Mouse (Mus musculus): Measurements from ENCODE around the gene Slc25a17. TPM values are rescaled to one million over a fixed set of nuclear protein-coding genes. Genes with fewer than 3 reads are reported as not detected.
A peak's percentile ranks its signal among the peaks of the same experiment; 100 is the strongest.

The Slc25a17 gene
- total RNA-seq, 2 experiments from 2014 or later: 56.7 to 67.6 TPM

DNA sequence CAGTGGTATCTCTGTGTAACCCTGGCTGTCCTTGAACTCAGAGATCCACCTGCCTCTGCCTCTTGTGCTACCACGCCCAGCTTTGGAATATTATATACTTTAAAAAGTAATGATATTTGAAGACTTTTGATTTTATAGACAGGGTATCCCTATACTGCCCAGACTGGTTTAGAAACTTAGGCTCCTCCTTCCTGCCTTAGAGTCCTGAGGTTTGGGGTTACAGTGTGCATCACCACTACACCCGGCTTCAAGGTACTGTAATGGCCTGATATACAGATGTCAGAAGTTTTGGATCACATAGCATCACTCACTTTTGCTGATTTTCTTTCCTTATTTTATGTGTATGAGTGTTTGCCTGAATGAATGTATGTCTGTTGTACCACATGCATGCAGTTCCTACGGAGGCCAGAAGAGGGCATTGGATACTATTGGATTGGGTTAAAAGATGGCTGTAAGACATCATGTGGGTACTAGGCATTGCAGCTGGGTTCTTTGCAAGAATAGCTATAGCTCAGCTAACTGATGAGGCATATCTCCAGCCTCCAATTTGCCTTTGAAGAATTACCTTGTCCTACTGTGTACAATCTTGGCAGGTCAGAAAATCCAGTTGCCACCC is 5.4 kb downstream of the Slc25a17 start:
- ATAC-seq (ENCODE audit: poor library complexity, severe bottlenecking): peak; percentile 86

DNA sequence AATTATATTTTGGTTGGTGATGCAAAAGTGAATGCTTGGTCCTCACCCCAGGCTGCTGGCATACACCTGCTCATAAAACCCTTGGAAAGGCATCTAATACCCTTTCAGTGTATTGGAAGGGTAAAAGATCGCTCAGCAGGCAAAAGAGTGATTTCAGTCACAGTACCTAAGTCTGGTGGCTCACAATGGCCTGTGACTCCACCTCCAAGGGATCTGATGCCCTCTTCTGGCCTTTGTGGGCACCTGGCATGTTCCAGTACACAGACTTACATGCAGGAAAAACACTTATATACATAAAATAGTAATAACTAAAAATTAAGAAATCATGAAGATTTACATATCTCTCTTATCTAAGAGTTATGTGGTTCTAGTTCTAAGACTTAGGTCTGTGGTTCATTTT is 8.0 kb downstream of the Slc25a17 start:
- ATAC-seq (ENCODE audit: poor library complexity, severe bottlenecking): no peak

DNA sequence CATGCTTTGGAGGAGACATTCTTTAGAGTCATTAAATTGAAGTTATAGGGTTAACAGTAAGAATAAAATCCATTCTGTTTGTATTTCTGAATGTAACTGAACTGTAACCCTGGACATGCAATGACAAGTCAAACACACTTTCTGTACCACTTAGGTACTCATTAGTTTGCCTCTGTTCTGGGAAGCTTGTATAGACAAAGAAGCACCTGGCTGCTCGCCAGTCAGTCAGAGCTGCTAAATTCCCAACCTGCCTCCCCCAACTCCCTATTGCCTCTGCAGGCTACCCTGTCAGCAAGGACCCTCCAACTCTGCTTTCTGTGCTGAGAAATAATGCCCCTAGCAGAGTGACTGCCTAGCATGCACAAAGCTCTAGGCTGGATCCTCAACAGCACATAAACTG is 10.2 kb downstream of the Slc25a17 start:
- ATAC-seq (ENCODE audit: poor library complexity, severe bottlenecking): no peak

DNA sequence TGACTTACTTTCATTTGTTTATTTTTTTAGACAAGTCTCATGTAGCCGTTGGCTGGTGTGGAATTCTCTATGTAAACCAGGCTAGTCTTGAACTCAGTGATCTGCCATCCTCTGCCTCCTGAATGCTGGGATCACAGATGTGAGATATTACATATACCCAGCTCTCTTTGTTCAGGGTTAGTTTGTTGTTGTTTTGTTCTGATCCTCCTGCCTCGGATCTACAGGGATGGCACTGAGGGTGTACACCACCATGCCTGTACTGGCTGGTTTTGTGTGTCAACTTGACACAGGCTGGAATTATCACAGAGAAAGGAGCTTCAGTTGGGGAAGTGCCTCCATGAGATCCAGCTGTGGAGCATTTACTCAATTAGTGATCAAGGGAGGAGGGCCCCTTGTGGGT is 12.2 kb downstream of the Slc25a17 start:
- no peak for ATAC-seq (ENCODE audit: poor library complexity, severe bottlenecking)

DNA sequence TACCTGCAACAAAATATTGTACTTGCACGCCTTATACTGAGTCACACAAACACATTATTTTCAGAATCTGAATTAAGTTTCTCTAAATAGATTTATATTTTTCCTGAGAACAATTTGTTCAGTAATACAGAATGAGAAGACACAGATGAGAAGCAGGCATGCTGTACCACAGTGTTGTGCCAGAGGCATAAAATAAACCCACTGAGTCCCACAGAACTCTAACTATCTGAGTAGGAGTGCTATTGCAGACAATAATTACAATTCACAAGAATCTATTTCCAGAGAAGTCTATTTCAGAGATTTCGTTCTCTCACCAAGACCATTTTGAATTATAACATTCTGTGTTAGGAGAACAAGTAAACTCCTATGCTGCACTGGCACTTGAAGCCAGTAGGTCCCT is 13.1 kb downstream of the Slc25a17 start:
- no peak for ATAC-seq (ENCODE audit: poor library complexity, severe bottlenecking)

DNA sequence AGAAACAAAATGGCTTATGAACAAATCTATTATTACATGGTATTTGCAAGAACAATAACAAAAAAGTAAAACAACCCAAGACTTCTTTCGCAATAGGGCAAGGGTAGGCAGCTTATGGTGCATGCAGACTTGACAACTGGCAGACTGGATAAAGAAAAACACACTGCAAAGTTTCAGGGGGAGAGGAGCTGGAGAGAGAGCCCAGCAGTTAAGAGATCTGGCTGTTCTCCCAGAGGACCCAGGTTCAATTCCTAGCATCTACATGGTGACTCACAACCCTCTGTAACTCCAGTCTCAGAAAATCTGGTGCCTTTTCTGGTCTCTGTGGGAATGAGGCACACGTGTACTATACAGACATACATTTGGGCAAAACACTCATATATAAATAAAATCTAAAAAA is 19.2 kb downstream of the Slc25a17 start:
- no peak for ATAC-seq (ENCODE audit: poor library complexity, severe bottlenecking)

DNA sequence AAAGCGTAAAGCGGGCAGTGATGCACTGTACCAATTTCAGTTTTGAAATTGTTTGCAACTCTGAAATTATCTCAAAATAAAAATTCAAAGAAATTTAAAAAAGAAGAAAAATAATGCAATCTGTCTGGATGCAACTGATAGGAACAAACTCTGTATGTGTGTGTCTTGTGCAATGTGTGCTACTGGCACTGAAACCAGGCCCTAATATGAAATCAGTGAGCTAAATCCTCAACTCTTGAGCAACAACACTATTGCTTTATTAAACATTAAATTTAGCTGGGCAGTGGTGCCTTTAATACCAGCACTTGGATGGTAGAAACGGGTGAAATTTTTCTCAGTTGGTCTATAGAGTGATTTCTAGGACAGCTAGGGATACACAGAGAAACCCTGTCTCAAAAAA is 21.5 kb downstream of the Slc25a17 start:
- no peak for ATAC-seq (ENCODE audit: poor library complexity, severe bottlenecking)

DNA sequence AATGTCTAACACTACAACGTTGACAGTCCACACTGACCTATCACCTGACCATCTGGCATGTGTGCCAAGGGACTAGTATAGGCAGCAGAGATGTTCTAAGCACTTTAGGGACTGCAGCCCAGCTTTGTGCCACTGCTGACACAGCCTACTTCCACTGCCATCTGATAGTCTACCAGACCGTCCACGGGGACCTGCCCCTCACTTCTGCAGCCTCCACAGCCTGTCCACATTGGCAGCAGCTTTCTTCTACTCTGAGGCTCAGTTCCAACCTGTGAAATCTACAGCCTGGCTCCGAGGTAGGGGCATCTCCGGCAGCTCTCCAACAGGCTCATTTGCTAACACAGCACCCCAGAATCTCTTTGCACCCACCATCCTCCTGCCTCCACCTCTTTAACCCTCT is 24.1 kb downstream of the Slc25a17 start:
- no peak for ATAC-seq (ENCODE audit: poor library complexity, severe bottlenecking)

DNA sequence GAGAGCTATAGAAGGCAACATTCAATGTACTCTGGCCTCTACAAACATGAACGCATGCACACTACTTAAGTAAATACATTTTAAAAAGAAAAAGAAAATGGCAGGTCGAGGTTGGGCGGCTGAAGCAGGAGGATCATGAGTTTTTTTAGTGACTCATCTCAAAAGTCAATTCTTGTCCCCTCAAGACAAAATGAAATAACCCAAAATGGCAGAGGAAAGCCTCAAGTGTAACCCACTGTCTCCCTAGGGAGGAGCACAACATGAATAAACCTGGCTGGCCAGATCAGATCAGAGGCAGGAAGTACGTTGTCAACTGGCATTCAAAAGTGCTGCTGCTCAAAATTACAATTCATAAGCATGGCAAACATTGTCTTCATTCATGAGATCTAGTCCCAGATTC is 28.1 kb downstream of the Slc25a17 start:
- no peak for ATAC-seq (ENCODE audit: poor library complexity, severe bottlenecking)

DNA sequence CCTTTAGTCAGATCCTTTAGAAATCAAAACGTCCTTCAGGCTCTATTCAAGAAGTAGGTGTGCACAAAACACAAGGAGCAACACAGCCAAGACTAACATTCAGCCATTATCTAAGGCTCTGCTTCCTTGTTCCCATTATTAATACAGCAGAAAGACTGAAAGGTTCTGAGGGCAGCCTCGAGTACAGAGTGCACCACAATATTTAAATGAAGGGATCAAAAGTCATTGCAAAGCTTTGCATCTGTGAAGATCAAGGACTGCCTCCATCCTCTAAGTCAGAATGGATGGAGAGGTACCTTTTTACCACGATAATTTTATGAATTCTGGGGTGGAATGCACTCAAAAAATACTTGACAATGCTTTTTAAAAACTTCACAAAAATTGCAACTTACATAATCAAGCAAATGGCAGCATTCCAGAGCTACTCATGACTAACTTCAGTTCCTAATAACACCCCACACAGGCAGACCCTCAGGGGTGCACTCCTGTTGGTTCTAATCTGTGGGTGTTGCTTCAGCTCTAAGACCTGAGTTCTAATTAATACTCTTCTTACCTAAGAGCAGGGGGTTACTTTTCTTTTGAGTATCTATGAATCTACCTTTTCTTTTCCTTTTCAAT is 29.7 kb downstream of the Slc25a17 start:
- ATAC-seq (ENCODE audit: poor library complexity, severe bottlenecking): no peak

DNA sequence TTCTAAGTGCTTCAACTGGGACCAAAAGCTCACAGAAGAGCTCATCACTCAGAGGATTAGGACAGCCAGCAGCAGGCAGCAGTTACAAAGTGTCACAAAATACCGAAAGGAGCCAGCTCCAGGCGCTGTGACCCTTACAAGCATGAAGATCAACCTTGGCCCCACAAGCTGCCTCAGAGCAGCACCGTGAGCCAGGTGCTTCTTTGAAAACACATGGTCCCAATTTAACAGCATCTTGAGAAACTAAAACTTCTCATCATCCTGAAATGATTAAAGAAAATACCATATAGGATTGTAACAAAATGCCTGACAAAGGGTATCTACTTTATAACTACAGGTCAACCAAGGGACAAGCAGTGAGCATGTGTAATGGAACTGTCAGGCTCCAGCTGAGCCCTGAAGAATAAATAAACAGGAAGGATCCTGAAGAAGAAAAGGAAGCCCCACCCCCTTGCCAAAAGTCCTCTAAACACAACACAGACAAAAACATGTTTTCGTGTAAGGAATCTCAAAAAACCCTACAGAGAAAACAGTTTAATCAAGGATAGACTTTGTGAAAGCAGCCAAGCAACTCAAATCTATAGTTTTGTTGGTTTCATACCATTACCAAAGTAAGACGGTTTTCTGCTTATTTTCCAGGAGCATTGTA is 30.8 kb downstream of the Slc25a17 start:
- ATAC-seq (ENCODE audit: poor library complexity, severe bottlenecking): no peak

DNA sequence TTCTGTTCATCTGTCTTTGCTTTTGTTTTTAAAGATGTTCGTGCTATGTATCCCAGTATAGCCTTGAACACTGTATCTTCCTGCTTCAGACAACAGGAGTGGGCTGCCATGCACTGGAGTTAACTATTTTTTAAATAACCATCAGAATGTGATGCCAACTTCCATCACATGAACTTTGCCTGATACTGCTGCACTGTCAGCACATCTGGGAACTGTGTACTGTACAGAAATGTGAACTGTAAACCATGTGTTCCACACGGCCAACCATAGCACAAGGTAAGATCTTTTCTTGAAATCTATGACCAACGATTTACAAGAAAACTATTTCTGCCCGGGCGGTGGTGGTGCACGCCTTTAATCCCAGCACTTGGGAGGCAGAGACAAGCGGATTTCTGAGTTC is 33.1 kb downstream of the Slc25a17 start:
- ATAC-seq (ENCODE audit: poor library complexity, severe bottlenecking): no peak

DNA sequence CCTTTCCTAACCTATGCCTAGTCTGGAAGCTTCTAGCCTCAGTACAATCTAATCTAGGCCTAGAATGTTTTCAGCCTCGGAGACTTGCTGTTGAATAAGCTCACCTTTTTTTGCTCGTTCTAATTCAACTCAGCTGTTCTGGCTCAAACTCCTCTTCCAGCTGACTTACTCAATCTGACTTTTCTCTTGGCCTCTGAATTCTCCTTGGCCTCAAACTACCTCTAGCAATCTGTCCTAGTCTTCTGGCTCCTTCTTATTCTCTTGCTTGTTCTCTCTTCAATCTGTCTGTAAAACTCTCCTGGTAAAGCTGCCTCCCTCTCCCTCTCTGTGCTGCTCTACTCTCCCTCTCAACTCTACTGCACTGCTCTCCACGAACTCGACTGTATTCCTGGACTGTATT is 35.6 kb downstream of the Slc25a17 start:
- no peak for ATAC-seq (ENCODE audit: poor library complexity, severe bottlenecking)

DNA sequence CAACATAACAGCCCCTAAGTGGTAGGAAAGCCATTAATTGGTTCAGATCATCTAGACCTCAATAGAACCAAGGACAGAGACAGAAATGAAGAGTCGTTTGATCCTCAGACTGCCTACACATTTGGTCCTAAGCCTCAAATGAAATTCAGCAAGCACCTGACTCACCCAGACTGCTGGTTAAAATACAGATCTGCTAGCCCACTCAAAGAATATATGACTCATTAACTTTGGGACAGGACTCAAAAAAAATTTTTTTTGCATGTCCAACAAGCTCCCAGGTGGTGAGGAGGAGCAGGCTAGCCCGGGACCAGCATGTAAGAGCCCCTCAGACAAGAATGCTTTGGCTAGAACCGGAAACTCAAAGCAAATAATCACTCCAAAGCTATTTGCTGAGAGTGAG is 40.5 kb downstream of the Slc25a17 start:
- ATAC-seq (ENCODE audit: poor library complexity, severe bottlenecking): no peak

DNA sequence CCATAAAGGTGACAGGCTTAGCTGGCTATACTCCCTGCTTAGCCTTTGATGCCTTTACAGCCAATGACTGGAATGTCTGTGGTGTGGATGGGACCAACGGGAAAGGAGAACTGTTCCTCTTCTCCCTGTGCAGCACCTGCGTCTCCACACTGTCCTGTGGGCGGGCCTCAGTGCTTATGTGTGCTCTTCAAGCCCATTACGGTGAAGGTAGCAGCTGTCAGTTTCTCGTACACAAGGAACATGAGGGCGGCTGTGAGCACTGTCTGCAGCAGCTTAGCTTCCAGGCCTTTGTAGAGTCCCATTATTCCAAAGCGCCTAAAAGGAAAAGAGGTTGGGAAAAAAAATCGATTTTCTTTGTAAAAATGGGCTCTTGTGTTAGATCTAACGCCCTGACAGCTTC is 41.1 kb downstream of the Slc25a17 start:
- no peak for ATAC-seq (ENCODE audit: poor library complexity, severe bottlenecking)

DNA sequence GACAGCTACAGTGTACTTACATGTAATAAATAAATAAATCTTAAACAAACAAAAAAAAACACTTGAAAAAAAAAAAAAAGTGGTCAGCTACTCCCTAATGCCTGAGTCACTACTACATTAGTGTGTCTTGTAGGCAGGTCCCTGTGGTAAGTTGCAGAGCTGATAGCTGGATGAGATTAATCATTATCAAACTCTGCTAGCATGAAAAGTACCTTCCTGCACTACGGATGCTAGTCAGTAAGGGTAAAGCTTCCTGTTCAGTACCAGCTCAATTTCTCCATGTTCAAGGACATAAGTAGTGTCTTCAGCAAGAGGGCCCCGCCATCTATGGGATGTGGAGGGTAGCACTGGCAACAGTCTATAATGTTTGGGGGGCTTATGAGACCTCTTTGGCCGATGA is 46.7 kb downstream of the Slc25a17 start:
- no peak for ATAC-seq (ENCODE audit: poor library complexity, severe bottlenecking)

DNA sequence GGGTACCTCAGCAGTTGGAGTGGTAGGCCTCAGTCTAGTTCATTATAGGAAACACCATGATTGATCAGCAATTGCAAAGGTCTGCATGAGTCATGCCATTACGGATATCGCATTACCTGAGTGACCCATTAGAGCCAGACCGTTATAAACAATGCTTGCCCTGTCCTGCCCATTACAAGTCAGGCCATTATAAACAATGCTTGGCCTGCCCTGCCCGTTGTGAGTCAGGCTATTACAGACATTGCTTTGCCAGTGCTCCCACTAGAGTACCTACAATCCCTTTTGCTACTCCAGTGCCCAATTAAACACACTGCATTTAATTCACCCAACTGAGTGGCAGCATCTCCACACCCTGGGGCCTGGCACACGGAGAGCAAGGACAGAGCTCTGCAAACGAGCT is 49.6 kb downstream of the Slc25a17 start:
- ATAC-seq (ENCODE audit: poor library complexity, severe bottlenecking): no peak

DNA sequence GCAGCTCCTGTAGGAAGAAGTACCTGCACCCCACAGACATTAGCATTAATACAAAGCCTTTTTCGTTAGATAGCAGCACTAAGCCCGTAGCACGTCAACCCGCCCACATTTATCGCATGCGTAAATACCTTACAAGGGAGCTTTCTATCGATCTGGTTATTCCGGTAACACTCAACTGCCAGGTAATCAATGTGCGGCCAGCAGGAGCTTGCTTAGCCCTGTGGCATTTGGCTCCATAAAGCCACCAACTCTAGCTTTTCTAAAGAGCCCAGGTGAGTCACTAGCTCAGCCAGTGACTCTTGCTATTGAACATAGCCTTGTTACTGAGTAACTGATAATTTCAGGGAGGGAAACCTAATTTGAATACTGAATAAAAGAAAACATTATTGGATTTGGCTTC is 50.3 kb downstream of the Slc25a17 start:
- no peak for ATAC-seq (ENCODE audit: poor library complexity, severe bottlenecking)

DNA sequence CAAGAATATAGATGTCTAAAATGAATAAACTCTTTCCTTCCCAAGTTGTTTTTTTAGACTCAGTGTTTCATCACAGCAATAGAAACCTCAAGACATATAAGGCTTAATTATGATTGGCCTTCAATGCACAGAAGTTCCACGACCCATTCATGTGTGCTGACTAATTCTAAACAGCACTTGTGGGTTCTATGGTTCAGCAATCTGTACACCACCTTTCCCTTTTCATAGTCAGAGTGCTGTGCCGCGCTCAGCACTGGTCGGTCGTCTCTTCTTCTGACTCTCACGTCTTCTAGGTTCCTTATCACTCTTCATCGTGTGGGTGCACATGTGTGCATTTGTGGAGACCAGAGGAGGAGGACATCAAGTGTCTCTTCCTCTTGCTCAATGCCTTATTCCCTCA is 52.6 kb downstream of the Slc25a17 start:
- no peak for ATAC-seq (ENCODE audit: poor library complexity, severe bottlenecking)

DNA sequence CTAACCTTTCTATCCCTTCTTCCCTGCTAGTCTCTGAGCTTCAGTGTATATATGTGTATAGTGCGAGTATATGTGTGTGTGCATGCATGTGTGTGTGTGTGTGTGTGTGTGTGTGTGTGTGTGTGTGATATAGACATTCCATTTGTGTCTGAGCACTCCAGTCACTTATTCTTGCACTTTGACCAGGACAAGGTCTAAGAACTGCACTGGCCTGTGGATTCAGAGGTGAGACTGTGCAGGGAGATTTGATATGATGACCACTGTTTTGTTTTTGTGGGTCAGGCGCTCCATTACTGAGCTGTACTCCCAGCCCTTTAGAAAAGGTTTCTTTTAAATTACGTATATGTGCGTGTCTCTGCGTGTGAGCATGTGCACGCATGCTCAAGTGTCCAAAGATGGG is 54.1 kb downstream of the Slc25a17 start:
- no peak for ATAC-seq (ENCODE audit: poor library complexity, severe bottlenecking)

DNA sequence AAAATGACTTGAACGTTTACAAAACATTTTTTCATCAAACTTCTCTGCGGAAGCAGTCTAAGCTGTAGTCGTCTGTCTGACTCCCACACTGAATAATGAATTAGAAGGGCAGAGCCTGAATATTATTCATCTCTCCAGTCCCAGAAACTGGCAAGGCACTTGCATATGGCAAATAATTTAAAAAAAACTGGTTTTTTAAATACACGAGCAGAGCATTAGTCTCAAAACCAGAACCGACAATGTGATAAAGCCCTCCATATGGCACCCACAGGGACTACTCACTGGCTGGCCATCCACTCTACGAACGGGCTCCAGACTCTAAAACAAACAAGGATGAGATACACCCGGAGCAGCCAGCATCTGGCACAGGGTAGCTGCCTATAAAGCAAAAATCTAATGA is 55.6 kb downstream of the Slc25a17 start:
- ATAC-seq (ENCODE audit: poor library complexity, severe bottlenecking): no peak

DNA sequence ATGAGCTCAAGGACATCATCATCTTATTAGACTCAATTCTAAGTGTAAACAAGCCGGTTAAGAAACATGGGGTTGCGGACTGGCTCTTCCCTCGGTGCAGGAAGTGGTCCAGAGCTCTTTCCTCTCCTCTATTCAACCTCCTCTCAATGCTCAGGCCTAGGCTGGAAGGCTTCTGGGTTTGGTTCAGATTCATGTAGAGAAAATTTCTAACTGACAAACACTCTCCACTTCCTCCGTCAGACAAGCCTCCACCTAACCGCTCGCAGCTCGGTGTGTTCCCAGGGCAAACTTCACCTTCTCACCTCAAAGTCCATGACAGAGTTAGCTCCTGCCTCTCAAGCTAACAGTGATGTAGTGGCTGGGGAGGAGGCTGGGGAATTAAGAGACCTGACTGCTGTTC is 56.6 kb downstream of the Slc25a17 start:
- ATAC-seq (ENCODE audit: poor library complexity, severe bottlenecking): no peak
